Mouse (Mus musculus): ENCODE data around the gene Cntnap1. TPM values are rescaled to one million over a fixed set of nuclear protein-coding genes. Genes with fewer than 3 reads are reported as not detected.
A peak's percentile ranks its signal among the peaks of the same experiment; 100 is the strongest.

Cntnap1 gene
- polyA plus RNA-seq, 1 experiment from 2014 or later: 2.2 TPM

- no peak overlapping the region for H3K4me3 ChIP-seq (ENCODE audit: low read length)
- peaks cover 4% of the 10 kb centered on the region for H3K27me3 ChIP-seq (ENCODE audit: insufficient read depth, low read length)
- peaks cover 12% of the 10 kb centered on the region for H3K4me1 ChIP-seq (ENCODE audit: insufficient read depth, low read length)
- 90% methylated on average over 11 of the region's 11 CpGs for WGBS
- H3K4me2 ChIP-seq (replicated peaks; ENCODE audit: low read depth, low read length): no peak overlapping the region
- ATAC-seq (ENCODE audit: low FRiP score, low TSS enrichment): no peak
- no peaks in the 10 kb centered on the region for H3K9me3 ChIP-seq (ENCODE audit: low read length)
- H3K9ac ChIP-seq (replicated peaks; ENCODE audit: low read length): no peak overlapping the region
- peaks cover 6% of the 10 kb centered on the region; the same call in 1 of the 2 replicates for H3K36me3 ChIP-seq (ENCODE audit: insufficient read depth, low read length)
- H3K27ac ChIP-seq (ENCODE audit: low read length): no peak overlapping the region
Measured at GRCm38 (mm10) chr11:101181961-101182360, 11.6 kb downstream of the Cntnap1 start.

DNA sequence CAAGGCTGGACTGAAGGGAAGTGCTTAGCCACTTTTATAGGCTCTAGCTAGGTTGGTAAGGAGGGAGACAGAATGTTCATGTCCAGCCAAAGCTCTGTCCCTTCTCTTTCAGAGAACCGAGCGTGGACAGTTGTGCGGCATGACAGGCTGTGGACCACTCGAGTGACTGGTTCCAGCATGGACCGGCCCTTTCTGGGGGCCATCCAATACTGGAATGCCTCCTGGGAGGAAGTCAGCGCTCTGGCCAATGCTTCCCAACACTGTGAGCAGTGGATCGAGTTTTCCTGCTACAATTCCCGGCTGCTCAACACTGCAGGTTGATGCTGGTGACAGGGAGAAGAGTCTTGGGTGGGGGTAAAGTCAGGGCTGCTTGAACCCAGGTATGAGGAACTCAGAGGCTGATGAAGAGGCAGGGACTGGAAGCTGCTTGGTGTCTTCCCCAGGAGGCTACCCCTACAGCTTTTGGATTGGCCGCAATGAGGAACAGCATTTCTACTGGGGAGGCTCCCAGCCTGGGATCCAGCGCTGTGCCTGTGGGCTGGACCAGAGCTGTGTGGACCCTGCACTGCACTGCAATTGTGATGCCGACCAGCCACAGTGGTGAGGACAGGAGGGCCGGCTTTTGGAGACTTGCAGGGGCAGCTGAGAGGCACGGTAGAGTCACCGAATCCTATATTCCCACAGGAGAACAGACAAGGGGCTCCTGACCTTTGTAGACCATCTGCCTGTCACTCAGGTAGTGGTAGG is 12.6 kb downstream of the Cntnap1 start:
- no peaks in the 10 kb centered on the region; the same call in 1 of the 2 replicates for H3K27me3 ChIP-seq (ENCODE audit: insufficient read depth, low read length)
- H3K9ac ChIP-seq (replicated peaks; ENCODE audit: low read length): no peak overlapping the region
- H3K4me2 ChIP-seq (replicated peaks; ENCODE audit: low read depth, low read length): no peak overlapping the region
- H3K36me3 ChIP-seq (ENCODE audit: insufficient read depth, low read length): peaks cover 9% of the 10 kb centered on the region
- H3K27ac ChIP-seq (ENCODE audit: low read length): no peak overlapping the region
- 77% methylated on average over 14 of the region's 14 CpGs for WGBS
- no peaks in the 10 kb centered on the region for H3K9me3 ChIP-seq (ENCODE audit: low read length)
- peaks cover 4% of the 10 kb centered on the region; the same call in 1 of the 2 replicates for H3K4me1 ChIP-seq (ENCODE audit: insufficient read depth, low read length)
- no peak for ATAC-seq (ENCODE audit: low FRiP score, low TSS enrichment)
- H3K4me3 ChIP-seq (ENCODE audit: low read length): no peak overlapping the region

DNA sequence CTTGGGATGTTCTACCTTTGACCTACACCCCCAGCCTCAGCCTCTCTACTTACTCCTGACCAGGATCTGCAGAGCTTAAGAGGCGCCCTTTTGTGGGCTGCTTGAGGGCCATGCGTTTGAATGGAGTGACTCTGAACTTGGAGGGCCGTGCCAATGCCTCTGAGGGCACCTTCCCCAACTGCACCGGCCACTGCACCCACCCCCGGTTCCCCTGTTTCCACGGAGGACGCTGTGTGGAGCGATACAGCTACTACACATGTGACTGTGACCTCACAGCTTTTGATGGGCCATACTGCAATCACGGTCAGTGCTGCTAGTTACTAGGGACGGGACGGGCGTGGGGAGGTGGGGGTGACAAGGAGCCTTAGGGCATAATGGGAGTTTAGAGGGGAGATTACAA is 14.7 kb downstream of the Cntnap1 start:
- Histone ChIP-seq H3K4me3 (ENCODE audit: low read length) (no peak overlapping the region), H3K4me2 (replicated peaks; ENCODE audit: low read depth, low read length) (no peak overlapping the region), H3K9me3 (ENCODE audit: low read length) (no peaks in the 10 kb centered on the region), H3K36me3 (ENCODE audit: insufficient read depth, low read length) (peaks cover 9% of the 10 kb centered on the region), H3K4me1 (ENCODE audit: insufficient read depth, low read length) (peaks cover 20% of the 10 kb centered on the region), H3K27ac (ENCODE audit: low read length) (no peak overlapping the region), H3K27me3 (ENCODE audit: insufficient read depth, low read length) (no peaks in the 10 kb centered on the region), H3K9ac (replicated peaks; ENCODE audit: low read length) (no peak overlapping the region)
- no peak for ATAC-seq (ENCODE audit: low FRiP score, low TSS enrichment)
- 92% methylated on average over 12 of the region's 12 CpGs for WGBS

DNA sequence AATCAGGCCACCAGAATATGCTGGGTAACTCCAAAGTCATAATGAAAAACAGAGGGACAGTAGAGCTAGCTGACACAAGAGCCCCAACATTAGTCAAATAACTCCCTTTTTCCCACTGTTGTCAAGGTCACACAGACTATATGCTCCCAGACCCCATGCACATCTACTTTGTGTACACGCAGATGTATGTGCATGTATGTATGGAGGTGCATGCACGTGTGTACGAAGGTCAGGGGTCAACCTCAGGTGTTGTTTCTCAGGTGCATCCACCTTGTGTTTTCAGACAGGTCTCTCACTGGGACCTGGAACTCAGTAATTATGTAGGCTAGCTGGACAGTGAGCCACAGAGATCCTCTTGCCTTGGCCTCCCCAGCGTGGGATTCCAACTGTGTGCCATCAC is 15.1 kb downstream of the Cntnap1 start:
- Histone ChIP-seq H3K4me2 (replicated peaks; ENCODE audit: low read depth, low read length) (no peak overlapping the region), H3K36me3 (ENCODE audit: insufficient read depth, low read length) (peaks cover 9% of the 10 kb centered on the region), H3K9ac (replicated peaks; ENCODE audit: low read length) (no peak overlapping the region), H3K27me3 (ENCODE audit: insufficient read depth, low read length) (no peaks in the 10 kb centered on the region), H3K27ac (ENCODE audit: low read length) (no peak overlapping the region), H3K4me3 (ENCODE audit: low read length) (no peak overlapping the region), H3K4me1 (ENCODE audit: insufficient read depth, low read length) (peaks cover 24% of the 10 kb centered on the region), H3K9me3 (ENCODE audit: low read length) (no peaks in the 10 kb centered on the region)
- 92% methylated on average over 4 of the region's 4 CpGs for WGBS
- ATAC-seq (ENCODE audit: low FRiP score, low TSS enrichment): no peak

GRCm38 (mm10) chr11:101186526-101187247 is 16.4 kb downstream of the Cntnap1 start:
- Histone ChIP-seq H3K27me3 (ENCODE audit: insufficient read depth, low read length) (no peaks in the 10 kb centered on the region), H3K27ac (ENCODE audit: low read length) (no peak overlapping the region), H3K36me3 (ENCODE audit: insufficient read depth, low read length) (peaks cover 9% of the 10 kb centered on the region), H3K4me2 (replicated peaks; ENCODE audit: low read depth, low read length) (no peak overlapping the region), H3K9ac (replicated peaks; ENCODE audit: low read length) (no peak overlapping the region), H3K9me3 (ENCODE audit: low read length) (no peaks in the 10 kb centered on the region), H3K4me1 (ENCODE audit: insufficient read depth, low read length) (peaks cover 36% of the 10 kb centered on the region), H3K4me3 (ENCODE audit: low read length) (no peak overlapping the region)
- 94% methylated on average over 27 of the region's 27 CpGs for WGBS
- no peak for ATAC-seq (ENCODE audit: low FRiP score, low TSS enrichment)

DNA sequence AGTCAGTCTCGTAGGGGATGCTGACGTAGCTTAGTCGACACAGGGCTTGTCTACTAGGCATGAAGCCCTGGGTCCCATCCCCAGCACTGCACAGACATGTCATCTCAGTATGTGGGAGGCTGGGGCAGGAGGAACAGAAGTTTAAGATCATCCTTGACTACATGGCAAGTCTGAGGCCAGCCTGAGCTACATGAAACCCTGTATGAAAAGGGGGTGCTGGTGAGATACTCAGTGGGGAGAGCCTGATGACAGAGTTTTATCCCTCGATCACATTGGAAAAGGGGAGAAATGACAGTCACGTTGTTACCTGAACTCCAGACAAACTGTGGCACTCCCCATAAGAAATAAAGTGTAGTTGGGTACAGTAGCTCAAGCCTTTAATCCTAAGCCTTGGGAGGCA is 17.2 kb downstream of the Cntnap1 start:
- Histone ChIP-seq H3K4me1 (ENCODE audit: insufficient read depth, low read length) (peaks cover 41% of the 10 kb centered on the region), H3K9ac (replicated peaks; ENCODE audit: low read length) (no peak overlapping the region), H3K27ac (ENCODE audit: low read length) (no peak overlapping the region), H3K36me3 (ENCODE audit: insufficient read depth, low read length) (peaks cover 13% of the 10 kb centered on the region), H3K4me2 (replicated peaks; ENCODE audit: low read depth, low read length) (no peak overlapping the region), H3K9me3 (ENCODE audit: low read length) (no peaks in the 10 kb centered on the region), H3K27me3 (ENCODE audit: insufficient read depth, low read length) (no peaks in the 10 kb centered on the region), H3K4me3 (ENCODE audit: low read length) (no peak overlapping the region)
- 93% methylated on average over 5 of the region's 5 CpGs for WGBS
- ATAC-seq (ENCODE audit: low FRiP score, low TSS enrichment): no peak

DNA sequence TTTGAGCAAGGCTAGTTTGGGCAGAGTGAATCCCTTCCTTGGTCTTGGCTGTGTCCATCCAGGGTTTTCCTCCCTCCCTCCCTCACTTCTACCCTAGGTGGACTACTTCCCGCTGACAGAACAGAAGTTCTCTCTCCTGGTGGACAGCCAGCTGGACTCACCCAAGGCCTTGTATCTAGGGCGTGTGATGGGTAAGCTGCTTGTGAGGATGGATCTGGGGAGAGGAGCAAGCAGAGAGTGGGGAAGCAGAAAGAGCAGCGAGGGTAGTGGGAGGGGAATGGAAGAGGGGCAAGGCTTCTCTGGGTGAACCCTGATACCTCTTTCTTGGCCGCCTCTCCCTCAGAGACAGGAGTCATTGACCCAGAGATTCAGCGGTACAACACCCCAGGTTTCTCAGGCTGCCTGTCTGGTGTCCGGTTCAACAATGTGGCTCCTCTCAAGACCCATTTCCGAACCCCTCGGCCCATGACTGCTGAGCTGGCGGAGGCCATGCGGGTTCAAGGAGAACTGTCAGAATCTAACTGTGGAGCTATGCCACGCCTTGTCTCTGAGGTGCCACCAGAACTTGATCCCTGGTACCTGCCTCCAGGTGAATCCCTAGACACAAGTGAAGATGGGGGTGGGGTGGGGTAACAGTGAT is 18.0 kb downstream of the Cntnap1 start:
- Histone ChIP-seq H3K4me2 (replicated peaks; ENCODE audit: low read depth, low read length) (no peak overlapping the region), H3K4me3 (ENCODE audit: low read length) (no peak overlapping the region), H3K27ac (ENCODE audit: low read length) (peak overlapping the region; percentile 94), H3K9me3 (ENCODE audit: low read length) (no peaks in the 10 kb centered on the region), H3K4me1 (ENCODE audit: insufficient read depth, low read length) (peaks cover 41% of the 10 kb centered on the region), H3K27me3 (ENCODE audit: insufficient read depth, low read length) (no peaks in the 10 kb centered on the region), H3K36me3 (ENCODE audit: insufficient read depth, low read length) (peaks cover 17% of the 10 kb centered on the region), H3K9ac (replicated peaks; ENCODE audit: low read length) (peak overlapping the region; percentile 22; the same call in 1 of the 2 replicates)
- no peak for ATAC-seq (ENCODE audit: low FRiP score, low TSS enrichment)
- WGBS: 63% methylated on average over 11 of the region's 11 CpGs

DNA sequence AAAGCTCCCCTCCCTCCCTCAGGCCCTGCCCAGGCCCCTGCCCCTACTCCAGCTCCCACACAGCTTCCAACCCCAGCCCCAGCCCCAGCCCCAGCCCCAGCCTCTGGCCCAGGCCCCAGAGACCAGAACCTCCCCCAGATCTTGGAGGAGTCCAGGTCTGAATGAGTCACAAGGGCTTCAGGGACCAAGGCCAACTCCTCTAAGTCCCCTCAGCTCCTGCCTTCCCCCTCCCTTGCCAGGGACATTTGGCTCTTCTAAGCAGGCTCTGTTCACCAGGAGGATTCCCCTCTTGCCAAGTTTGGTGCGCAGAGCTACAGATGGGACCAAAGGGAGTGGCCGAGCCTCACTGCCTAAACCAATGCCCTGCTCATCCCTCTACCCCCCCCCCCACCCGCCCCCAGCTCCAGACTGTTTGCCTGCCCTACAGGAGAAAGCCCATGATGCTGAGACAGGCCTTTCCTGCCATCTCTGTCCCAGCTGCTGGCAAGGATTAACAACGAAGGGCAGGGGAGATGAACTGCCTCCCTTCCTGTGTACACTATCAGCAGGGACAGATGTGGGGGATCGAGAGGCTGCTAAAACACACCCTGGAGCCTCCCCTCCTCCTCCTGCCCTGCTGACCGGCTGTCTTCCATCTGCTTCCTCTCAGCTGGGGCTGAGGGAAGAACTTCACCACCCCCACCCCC is 19.3 kb downstream of the Cntnap1 start:
- peak; percentile 89 for ATAC-seq (ENCODE audit: low FRiP score, low TSS enrichment)
- Histone ChIP-seq H3K36me3 (ENCODE audit: insufficient read depth, low read length) (peaks cover 25% of the 10 kb centered on the region), H3K9me3 (ENCODE audit: low read length) (no peaks in the 10 kb centered on the region), H3K4me2 (replicated peaks; ENCODE audit: low read depth, low read length) (peak overlapping the region; percentile 38), H3K27me3 (ENCODE audit: insufficient read depth, low read length) (no peaks in the 10 kb centered on the region), H3K4me1 (ENCODE audit: insufficient read depth, low read length) (peaks cover 41% of the 10 kb centered on the region), H3K4me3 (ENCODE audit: low read length) (no peak overlapping the region), H3K27ac (ENCODE audit: low read length) (peak overlapping the region; percentile 94), H3K9ac (replicated peaks; ENCODE audit: low read length) (peak overlapping the region; percentile 18)
- WGBS: 14% methylated on average over 6 of the region's 6 CpGs

DNA sequence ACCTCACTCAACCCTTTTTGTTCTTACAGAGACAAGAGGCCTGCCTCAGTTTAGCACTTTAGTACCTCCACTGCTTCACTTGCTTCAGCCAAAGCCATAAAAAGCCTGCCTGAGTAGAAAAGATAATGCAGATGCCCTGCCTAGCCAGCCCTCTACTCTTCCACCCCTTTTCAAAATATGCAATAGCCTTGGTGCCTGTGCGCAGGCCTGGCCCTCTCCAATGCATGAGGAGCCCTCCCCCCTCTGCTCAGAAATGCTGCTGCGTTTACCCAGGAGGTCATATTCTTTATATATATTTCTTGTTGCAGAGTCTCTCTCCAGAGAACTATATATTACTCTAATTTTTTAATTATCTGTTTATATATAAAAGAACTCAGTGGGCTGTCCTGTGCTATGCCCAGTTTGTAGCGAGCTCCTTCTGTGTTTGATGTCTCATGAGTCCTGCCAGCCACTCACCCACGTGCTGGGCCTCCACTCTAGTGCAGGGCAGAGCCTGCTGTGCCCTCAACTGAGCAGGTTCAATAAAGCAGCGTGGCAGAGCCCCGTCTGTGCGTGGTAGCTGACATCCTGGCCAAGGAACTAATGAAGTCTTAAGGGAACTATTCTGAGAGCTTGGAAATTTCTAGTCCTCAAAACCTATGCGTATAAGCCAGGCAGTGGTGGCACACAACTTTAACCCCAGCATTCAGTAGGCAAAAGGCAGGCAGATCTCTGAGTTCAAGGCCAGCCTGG is 20.0 kb downstream of the Cntnap1 start:
- Histone ChIP-seq H3K36me3 (ENCODE audit: insufficient read depth, low read length) (peaks cover 25% of the 10 kb centered on the region), H3K27ac (ENCODE audit: low read length) (peak overlapping the region; percentile 94), H3K4me2 (replicated peaks; ENCODE audit: low read depth, low read length) (no peak overlapping the region), H3K4me3 (ENCODE audit: low read length) (no peak overlapping the region), H3K9me3 (ENCODE audit: low read length) (no peaks in the 10 kb centered on the region), H3K27me3 (ENCODE audit: insufficient read depth, low read length) (no peaks in the 10 kb centered on the region), H3K4me1 (ENCODE audit: insufficient read depth, low read length) (peaks cover 41% of the 10 kb centered on the region), H3K9ac (replicated peaks; ENCODE audit: low read length) (0 out of 2 replicates have a peak overlapping the region, but pooled peaks have one; percentile 12)
- WGBS: 32% methylated on average over 8 of the region's 8 CpGs
- ATAC-seq (ENCODE audit: low FRiP score, low TSS enrichment): peak; percentile 36; the same call in 1 of the 2 replicates

Measured in kidney, embryonic 16.5 days (tissue).